Mouse (Mus musculus) megakaryocyte, adult 5-6 weeks (primary cell): ENCODE measurements around the gene Mrpl39. TPM values are rescaled to one million over a fixed set of nuclear protein-coding genes. Genes with fewer than 3 reads are reported as not detected.
A peak's percentile ranks its signal among the peaks of the same experiment; 100 is the strongest.

Experiments used
- ATAC-seq: 2 replicates; pipeline ENCODE4 v1.8.0; 2016; ENCODE audit warnings: mild to moderate bottlenecking, inconsistent platforms; ENCODE audit not compliant: poor library complexity, severe bottlenecking
- total RNA-seq, 2 experiments: library from RNA; stranded (forward) in 1 of 2; stranded (reverse) in 1 of 2; fragments of 153-499, 151-499 nt in 1 of 2; fragments of 221-1000, 200-1000 nt in 1 of 2; gene quantifications; 2 replicates each; pipeline versions ENCODE4 v1.2.3 to v1.2.4; 2015 to 2017

Mrpl39 gene
- total RNA-seq, 2 experiments from 2014 or later = 29.2 to 41.1 TPM

DNA sequence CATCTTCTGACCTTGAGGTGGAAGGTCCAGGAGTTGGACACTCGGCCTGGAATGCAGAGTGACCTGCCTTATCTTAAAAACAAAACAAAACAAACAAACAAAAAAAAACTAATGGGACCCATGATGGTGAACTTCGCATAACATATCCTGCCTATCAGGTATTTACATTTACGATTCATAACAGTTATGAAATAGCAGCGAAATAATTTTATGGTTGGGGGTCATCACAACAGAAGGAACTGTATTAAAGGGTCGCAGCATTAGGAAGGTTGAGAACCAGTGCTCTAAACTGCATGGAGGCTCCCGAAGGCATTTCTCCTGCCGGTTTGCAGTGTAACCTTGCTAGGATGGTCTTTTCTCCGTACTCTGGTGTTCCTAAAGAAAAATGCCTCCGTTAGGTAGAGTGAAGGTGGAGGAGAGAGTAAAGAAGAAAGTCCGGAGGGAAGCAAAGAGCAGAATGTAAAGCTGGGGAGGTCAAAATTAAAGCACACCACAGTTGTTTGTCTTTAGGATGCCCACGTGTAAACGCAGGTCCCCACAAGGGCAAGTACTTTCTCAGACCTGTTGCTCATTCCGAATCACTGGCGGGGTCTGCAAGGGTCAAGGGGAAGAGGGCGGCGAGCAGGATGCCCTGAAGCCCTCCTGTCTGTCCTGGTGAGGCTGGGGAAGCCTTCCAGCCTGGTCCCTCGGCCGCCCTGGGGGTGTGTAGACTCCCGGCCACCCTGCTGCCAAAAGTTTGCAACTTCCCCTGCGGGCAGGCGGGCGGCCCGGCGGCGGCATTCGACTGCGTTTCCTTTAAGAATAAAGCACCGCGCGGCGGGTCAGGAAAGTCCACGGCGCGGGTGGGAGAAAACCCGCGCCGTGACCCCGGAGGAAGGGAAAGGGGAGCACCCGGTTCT is 33.1 kb downstream of the Mrpl39 start:
- ATAC-seq = peak; percentile 83

DNA sequence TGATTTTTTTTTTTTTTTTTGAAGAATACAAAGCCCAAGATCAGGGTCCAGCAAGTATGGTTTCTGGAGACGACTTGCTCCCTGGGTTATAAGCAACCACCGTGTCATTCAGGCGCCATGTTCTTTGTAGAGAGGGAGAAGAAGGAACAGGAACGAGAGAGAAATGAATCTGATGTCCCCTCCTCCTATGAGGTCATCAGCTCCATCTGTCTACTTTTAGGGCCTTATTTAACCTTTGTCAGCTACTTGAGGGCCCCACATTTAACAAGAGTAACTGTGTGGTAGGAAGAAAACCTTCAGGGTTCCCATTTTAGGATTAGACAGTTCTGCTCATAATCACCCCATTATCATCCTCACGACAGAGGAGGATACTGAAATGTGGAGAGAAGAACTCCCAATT is 34.5 kb downstream of the Mrpl39 start:
- no peak for ATAC-seq

DNA sequence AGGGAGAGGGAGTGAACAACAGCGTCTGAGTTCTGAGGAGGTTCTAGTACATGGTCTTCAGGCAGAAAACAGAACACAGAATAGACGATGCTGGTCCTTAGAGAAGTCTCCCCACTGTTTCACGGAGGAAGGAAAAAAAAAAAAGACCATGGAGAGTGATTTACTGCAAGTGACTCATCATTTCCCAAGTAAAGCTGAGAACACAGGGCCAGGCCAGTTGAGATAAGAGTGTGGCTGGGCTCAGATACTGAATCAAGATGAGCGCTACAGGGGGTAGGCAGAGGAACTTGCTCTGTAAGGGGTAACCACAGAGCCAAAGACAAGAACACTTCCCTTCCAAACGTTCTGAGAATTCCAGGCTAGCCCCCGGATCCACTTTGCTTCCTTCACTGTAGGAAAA is 36.8 kb downstream of the Mrpl39 start:
- ATAC-seq = no peak

DNA sequence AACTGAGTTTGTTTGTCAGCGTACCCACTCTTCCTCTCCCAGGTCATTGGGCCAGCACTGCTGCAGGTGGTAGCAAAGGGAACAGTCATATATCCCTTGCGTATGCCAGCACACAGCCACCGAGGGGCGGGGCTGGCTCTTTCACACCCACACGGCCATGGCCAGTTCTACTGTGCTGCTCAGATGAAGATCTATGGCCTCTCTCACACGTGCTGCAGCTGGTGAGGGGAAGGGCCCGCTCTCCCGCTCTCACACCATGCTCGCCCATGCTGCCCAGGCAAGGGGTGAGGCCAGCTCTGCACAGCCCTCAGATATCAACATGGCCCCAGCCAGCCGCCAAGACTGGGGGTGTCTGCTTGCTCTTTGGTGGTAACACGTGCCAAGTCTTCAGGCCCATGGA is 39.4 kb downstream of the Mrpl39 start:
- no peak for ATAC-seq

DNA sequence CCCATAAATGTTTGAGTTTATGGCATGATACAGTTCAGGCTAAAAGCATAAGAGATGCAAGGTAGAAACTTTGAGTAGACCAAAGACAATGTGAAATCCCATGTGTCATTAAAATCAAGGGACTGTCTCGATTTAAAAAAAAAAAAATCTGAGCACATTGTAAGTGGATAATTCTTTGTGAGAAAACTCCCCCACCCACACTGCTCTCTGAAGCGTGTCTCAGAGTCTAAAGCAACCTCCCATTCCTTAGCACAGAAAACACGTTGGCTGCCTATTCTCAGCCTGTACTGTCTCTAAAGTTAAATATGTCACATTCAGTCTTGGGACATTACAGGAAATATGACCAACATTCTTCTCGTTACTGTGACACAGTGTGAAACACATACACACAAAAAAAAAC is 53.6 kb downstream of the Mrpl39 start:
- ATAC-seq = no peak

DNA sequence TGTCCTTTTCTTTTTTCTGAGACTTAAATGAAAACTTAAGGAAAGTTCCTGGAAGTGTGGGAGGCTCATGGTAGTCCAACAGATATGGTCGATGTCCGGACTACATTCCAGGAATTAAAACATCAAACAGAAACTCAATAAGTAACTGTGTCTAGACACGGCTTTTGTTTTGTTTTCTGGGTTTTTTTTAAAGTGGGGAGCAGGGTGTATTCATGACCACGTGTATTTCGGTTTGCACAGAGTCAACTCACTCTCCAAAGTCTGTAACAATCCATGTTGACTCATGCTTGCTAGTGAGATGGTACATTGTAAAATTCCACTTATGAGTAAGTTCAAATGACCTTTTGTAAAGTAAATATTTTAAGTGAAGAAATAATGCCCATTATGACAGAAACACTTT is 54.8 kb downstream of the Mrpl39 start:
- no peak for ATAC-seq

DNA sequence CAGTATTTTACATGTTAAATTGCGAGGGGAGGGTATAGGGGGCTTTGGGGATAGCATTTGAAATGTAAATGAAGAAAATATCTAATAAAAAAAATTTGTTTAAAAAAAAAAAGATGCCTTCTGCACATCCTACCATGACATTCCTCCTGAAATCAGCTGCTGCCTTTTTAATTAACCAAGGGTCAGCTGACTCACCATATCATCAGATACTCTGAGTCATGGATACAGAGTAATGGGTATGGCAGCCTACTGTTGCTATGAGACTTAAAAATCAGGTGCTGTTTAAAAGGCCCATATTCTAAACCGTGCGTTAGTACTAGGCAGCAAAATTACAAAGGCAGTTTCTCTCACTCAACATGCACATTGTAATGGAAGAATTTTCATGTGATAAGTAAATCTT is 58.2 kb downstream of the Mrpl39 start:
- ATAC-seq = no peak

Other genes with a start within 250 kb of the Mrpl39 start
- gene A730009L09Rik, start 220.6 kb downstream of the Mrpl39 start, total RNA-seq (2015) = not detected in 2 replicates
- not detected in 2 replicates for gene A730009L09Rik, start 220.6 kb downstream of the Mrpl39 start, total RNA-seq (2017)
- gene Jam2, start 38.4 kb upstream of the Mrpl39 start, total RNA-seq (2015) = 0.04 TPM in 1 of 2 replicates, not detected in the other
- gene Jam2, start 38.4 kb upstream of the Mrpl39 start, total RNA-seq (2017) = not detected in 2 replicates
- gene Gabpa, start 99.2 kb upstream of the Mrpl39 start, total RNA-seq (2015) = 65.5 and 73.3 TPM in 2 replicates
- 75.7 and 80.7 TPM in 2 replicates for gene Gabpa, start 99.2 kb upstream of the Mrpl39 start, total RNA-seq (2017)
- 340 and 390 TPM in 2 replicates for gene Atp5j, start 99.9 kb upstream of the Mrpl39 start, total RNA-seq (2015)
- gene Atp5j, start 99.9 kb upstream of the Mrpl39 start, total RNA-seq (2017) = 210 and 312 TPM in 2 replicates